Mouse (Mus musculus): ENCODE measurements at regions not wholly inside any gene's neighbourhood (a gene's known extent, or its start where the extent isn't known, plus 50 kb on each side); places are given as distances from the start of the nearest gene placed in this dataset.

DNA sequence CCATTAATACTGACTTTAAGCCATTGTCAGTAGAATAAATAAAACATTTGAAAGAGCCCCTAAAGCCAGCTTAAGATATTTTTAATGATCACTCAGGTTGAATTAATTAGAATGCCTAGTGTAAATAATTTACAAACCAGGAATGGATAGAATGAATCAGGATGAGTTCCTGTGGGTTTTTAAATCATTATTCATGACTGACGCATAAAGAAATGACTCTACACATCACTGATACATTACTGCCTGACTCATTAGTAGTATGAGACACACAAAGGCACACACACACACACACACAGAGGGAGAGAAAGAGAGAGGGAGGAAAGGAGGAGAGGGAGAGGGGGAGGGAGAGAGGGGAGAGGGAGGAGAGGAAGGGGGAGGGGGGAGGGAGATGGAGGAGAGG, 612.0 kb downstream of the Ipmk start:
- Histone ChIP-seq H3K36me3 (ENCODE audit: insufficient read depth) (no peaks in the 10 kb centered on the region), H3K4me3 (ENCODE audit: low read depth, low read length) (no peak overlapping the region), H3K27ac (ENCODE audit: low read depth) (no peak overlapping the region), H3K4me2 (no peak overlapping the region), H3K9ac (no peak overlapping the region), H3K9me3 (ENCODE audit: low read depth, low read length) (no peaks in the 10 kb centered on the region), H3K27me3 (ENCODE audit: insufficient read depth, low read length) (no peaks in the 10 kb centered on the region), H3K4me1 (ENCODE audit: insufficient read depth) (no peaks in the 10 kb centered on the region)
- no peak for ATAC-seq (ENCODE audit: insufficient read depth)
- TF ChIP-seq CTCF (IDR thresholded peaks at IDR 0.05; ENCODE audit: low read depth): no peak
- 93% methylated on average over 1 of the region's 1 CpGs for WGBS
- no peak for DNase-seq

DNA sequence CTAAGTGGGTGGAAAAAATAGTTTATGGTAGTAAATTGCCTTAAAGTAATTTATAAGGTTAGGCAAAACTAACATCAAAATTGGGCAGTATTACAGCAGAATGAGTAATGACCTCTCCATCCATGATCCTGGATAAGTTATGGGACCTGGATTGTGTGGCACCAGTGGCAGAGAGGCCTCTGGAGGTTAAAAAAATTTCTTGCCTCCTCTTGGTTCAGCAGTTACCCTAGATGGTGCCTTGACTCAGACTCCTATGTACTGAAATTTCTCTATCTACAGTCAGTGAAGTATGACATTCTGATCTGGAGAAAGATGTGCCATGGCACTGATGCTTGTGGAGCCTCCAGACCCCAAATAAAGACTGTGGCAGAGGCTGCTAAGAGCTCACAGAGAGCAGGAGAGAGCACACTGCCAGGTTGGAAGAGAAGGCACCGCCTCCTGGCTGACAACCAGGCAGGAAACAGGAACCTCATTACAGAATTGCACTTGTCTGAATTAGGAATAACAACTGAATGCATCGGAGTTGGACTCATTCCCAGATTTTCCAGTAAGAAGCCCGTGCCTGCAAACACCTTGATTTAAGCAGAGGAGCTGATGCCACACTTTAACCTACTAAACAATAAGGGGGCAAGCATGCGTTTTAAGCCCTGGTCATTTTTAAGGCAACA, 613.0 kb downstream of the Ipmk start:
- H3K27ac ChIP-seq (ENCODE audit: low read depth): no peak overlapping the region
- no peak for ATAC-seq (ENCODE audit: insufficient read depth)
- peak; percentile 55 for DNase-seq
- no peaks in the 10 kb centered on the region for H3K36me3 ChIP-seq (ENCODE audit: insufficient read depth)
- no peaks in the 10 kb centered on the region for H3K4me1 ChIP-seq (ENCODE audit: insufficient read depth)
- H3K9me3 ChIP-seq (ENCODE audit: low read depth, low read length): no peaks in the 10 kb centered on the region
- no peak overlapping the region for H3K4me2 ChIP-seq
- no peaks in the 10 kb centered on the region for H3K27me3 ChIP-seq (ENCODE audit: insufficient read depth, low read length)
- TF ChIP-seq CTCF (IDR thresholded peaks at IDR 0.05; ENCODE audit: low read depth): no peak
- 54% methylated on average over 4 of the region's 4 CpGs for WGBS
- H3K4me3 ChIP-seq (ENCODE audit: low read depth, low read length): no peak overlapping the region
- no peak overlapping the region for H3K9ac ChIP-seq

DNA sequence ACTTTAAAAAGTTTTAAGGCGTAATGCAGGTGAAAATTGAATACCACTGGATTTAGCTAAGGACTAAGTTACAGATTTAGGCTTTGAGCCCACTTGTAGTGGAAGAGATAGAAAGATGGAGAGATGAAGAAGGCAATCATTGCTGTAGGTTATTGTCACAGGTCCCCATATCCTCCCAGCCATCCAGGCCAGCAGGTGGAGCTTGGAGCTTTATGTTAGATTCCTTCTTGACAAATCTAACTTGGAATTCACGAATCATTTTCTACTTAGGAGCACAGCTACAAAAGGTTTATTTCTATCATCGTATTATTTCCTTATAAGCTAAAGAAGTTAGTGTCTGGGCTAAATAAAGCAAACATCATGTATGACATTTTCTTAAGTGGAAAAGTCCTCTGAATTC, 630.5 kb downstream of the Ipmk start:
- H3K9ac ChIP-seq: no peak overlapping the region
- H3K36me3 ChIP-seq (ENCODE audit: insufficient read depth): no peaks in the 10 kb centered on the region
- H3K27me3 ChIP-seq (ENCODE audit: insufficient read depth, low read length): no peaks in the 10 kb centered on the region
- H3K4me2 ChIP-seq: no peak overlapping the region
- H3K4me1 ChIP-seq (ENCODE audit: insufficient read depth): no peaks in the 10 kb centered on the region
- 75% methylated on average over 3 of the region's 3 CpGs for WGBS
- ATAC-seq (ENCODE audit: insufficient read depth): no peak
- TF ChIP-seq CTCF (IDR thresholded peaks at IDR 0.05; ENCODE audit: low read depth): no peak
- H3K9me3 ChIP-seq (ENCODE audit: low read depth, low read length): no peaks in the 10 kb centered on the region
- no peak overlapping the region for H3K4me3 ChIP-seq (ENCODE audit: low read depth, low read length)
- no peak for DNase-seq
- no peak overlapping the region for H3K27ac ChIP-seq (ENCODE audit: low read depth)

DNA sequence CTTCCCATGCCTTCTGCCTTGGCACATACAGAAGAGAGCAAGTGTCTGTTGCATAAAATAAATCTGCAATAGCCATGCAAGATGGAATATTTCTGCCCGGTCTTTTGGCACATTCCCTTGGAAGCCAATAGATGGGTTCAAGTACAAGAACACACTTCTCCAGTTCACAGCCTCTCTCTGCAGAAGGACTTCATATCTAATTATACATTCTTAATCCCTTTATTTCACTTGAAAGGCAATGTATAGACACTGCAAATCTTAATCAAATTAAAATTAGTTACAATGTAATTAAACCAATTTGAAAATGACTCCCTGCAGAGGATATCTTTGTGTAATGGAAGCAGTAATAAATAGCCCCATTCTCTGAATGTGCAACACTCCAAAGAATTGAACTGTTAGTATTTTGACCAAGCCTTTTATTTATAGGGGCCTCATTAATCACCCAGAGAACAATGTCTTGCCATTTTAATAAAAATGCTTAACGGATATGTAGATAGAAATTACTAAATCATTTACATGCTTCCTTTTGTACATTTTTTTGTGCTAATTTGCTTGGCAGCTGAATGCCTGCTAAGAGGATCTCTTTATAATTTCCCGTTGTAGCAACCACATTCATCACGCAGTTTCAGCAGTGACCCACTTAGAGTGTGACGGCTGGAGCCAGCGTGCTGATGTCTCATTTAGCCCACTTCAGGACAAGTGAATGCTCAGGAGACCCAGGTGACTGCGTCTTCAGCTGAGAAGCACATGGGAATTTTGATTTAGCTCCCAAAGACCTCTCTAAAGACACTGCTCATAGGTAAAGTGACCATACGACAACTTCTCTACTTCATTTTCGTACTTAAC, 651.5 kb upstream of the Zwint start:
- Histone ChIP-seq H3K27ac (ENCODE audit: low read depth) (no peak overlapping the region), H3K27me3 (ENCODE audit: insufficient read depth, low read length) (no peaks in the 10 kb centered on the region), H3K9ac (no peak overlapping the region), H3K4me2 (no peak overlapping the region), H3K4me1 (ENCODE audit: insufficient read depth) (no peaks in the 10 kb centered on the region), H3K4me3 (ENCODE audit: low read depth, low read length) (no peak overlapping the region), H3K36me3 (ENCODE audit: insufficient read depth) (no peaks in the 10 kb centered on the region), H3K9me3 (ENCODE audit: low read depth, low read length) (no peaks in the 10 kb centered on the region)
- ATAC-seq (ENCODE audit: insufficient read depth) (no peak), DNase-seq (no peak)
- 80% methylated on average over 9 of the region's 9 CpGs for WGBS
- no peak for TF ChIP-seq CTCF (IDR thresholded peaks at IDR 0.05; ENCODE audit: low read depth)
